Mouse (Mus musculus) hindbrain, embryonic 13.5 days (tissue): ENCODE data around the gene Foxl1. TPM values are rescaled to one million over a fixed set of nuclear protein-coding genes. Genes with fewer than 3 reads are reported as not detected.
"Not testable (repeated sequence)": the region's sequence is repeated elsewhere in the genome, so short reads cannot be mapped to it uniquely, and the experiment has no call there.

ENCODE experiments used
- ATAC-seq: fragments of 200-750 bp; cut with Nextera tagmentation; 2 replicates; pipeline ENCODE4 v1.8.0; 2017; ENCODE audit warnings: moderate TSS enrichment; ENCODE audit not compliant: low FRiP score
- H3K27ac ChIP-seq: fragments of 300-500 bp; sonication (generic); 2 replicates; pipeline ENCODE4 v1.5.1; 2015; ENCODE audit warnings: inconsistent platforms, mild to moderate bottlenecking, moderate library complexity
- H3K27me3 ChIP-seq: fragments of 300-500 bp; sonication (generic); 2 replicates; pipeline ENCODE4 v1.6.1; 2015; ENCODE audit warnings: mild to moderate bottlenecking, inconsistent platforms
- H3K36me3 ChIP-seq: fragments of 300-500 bp; sonication (generic); 2 replicates; pipeline ENCODE4 v1.6.1; 2015; ENCODE audit warnings: mild to moderate bottlenecking, inconsistent platforms
- H3K4me1 ChIP-seq: fragments of 300-500 bp; sonication (generic); replicated peaks from 2 replicates; pipeline ENCODE4 v1.6.1; 2015; ENCODE audit warnings: inconsistent platforms
- H3K4me2 ChIP-seq: fragments of 300-500 bp; sonication (generic); 2 replicates; pipeline ENCODE4 v1.6.1; 2015; ENCODE audit warnings: inconsistent platforms, mild to moderate bottlenecking, moderate library complexity
- H3K4me3 ChIP-seq: fragments of 300-500 bp; sonication (generic); 2 replicates; pipeline ENCODE4 v1.5.1; 2015; ENCODE audit warnings: mild to moderate bottlenecking, inconsistent platforms
- H3K9ac ChIP-seq: fragments of 300-500 bp; sonication (generic); 2 replicates; pipeline ENCODE4 v1.6.1; 2015; ENCODE audit warnings: mild to moderate bottlenecking, inconsistent platforms
- H3K9me3 ChIP-seq: fragments of 300-500 bp; sonication (generic); 2 replicates; pipeline ENCODE4 v1.6.1; 2016; ENCODE audit warnings: inconsistent platforms
- WGBS: fragments of 180-500 bp; shearing (Covaris S2); methylation state at CpG from one replicate; pipeline ENCODE4 v1.1.7; 2015; 5-methylcytosine and 5-hydroxymethylcytosine counted together
- polyA plus RNA-seq: library from polyadenylated mRNA; unstranded; fragments of >200 nt; fragmentation: Nextera tagmentation; extraction: Ambion mirVana; gene quantifications from 2 replicates; pipeline ENCODE4 v1.2.1, GENCODE M21; 2015

Foxl1 gene
- polyA plus RNA-seq, 1 experiment from 2014 or later = 0.16 TPM

GRCm38 (mm10) chr8:121130522-121130921 is 2.8 kb downstream of the Foxl1 start:
- Histone ChIP-seq H3K9me3 (no peaks in the 10 kb centered on the region), H3K27me3 (peaks cover 99% of the 10 kb centered on the region), H3K4me1 (peaks cover 23% of the 10 kb centered on the region), H3K27ac (no peak overlapping the region), H3K4me3 (no peak overlapping the region), H3K4me2 (no peak overlapping the region), H3K9ac (no peak overlapping the region), H3K36me3 (no peaks in the 10 kb centered on the region)
- ATAC-seq = no peak
- WGBS = 33% methylated on average over 5 of the region's 5 CpGs

- Histone ChIP-seq H3K4me3 (no peak overlapping the region), H3K27me3 (peaks cover 78% of the 10 kb centered on the region), H3K36me3 (no peaks in the 10 kb centered on the region), H3K4me2 (no peak overlapping the region), H3K27ac (no peak overlapping the region), H3K9me3 (no peaks in the 10 kb centered on the region), H3K9ac (no peak overlapping the region), H3K4me1 (peaks cover 13% of the 10 kb centered on the region)
- WGBS = 65% methylated on average over 5 of the region's 5 CpGs
- no peak for ATAC-seq
These were observed 5.3 kb downstream of the Foxl1 start for GRCm38 (mm10) chr8:121132961-121133513.

DNA sequence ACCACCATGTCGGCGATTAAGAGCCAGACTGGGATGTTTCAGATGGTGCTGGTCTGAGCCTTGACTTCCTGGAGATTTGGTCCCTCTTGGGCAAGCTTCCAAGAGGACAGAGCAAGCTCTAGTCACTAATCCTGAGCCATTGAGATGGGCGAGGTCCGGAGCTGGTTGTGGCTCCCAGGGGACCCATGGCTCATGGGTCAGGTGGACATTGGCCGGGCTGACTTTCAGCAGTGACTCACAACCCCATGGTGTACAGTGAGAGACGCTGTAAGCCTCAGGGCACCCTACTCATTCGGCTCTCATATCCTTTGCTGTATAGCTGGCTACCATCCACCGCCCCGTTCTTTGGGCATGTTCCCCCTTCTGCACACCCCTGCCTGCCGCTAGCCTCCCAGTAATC is 6.4 kb downstream of the Foxl1 start:
- Histone ChIP-seq H3K9ac (no peak overlapping the region), H3K4me1 (peaks cover 2% of the 10 kb centered on the region; the same call in 1 of the 2 replicates), H3K27me3 (peaks cover 67% of the 10 kb centered on the region), H3K36me3 (no peaks in the 10 kb centered on the region), H3K4me3 (no peak overlapping the region), H3K4me2 (no peak overlapping the region), H3K9me3 (no peaks in the 10 kb centered on the region), H3K27ac (no peak overlapping the region)
- WGBS = 89% methylated on average over 10 of the region's 10 CpGs
- ATAC-seq = no peak

DNA sequence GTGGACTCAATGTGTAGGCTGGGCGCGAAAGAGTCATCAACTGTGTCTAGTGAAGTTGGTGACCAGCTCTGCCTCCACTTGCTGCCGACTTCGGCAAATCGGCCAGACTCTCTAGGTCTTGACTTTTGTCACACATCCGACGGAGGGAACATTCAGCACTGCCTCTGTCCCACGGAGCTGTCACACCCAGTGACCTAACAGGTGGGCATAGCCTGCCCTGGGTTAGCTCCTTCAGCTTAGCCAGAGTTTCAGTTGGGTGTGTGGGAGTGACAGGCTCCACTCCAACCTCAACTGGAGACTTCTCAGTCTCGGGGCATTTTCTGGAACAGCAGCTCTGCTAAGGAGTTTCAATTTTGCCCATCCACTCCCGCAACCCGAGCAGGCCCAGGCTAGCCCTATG is 6.8 kb downstream of the Foxl1 start:
- Histone ChIP-seq H3K27ac (no peak overlapping the region), H3K4me1 (no peaks in the 10 kb centered on the region), H3K4me2 (no peak overlapping the region), H3K9ac (no peak overlapping the region), H3K27me3 (peaks cover 63% of the 10 kb centered on the region), H3K36me3 (no peaks in the 10 kb centered on the region), H3K4me3 (no peak overlapping the region), H3K9me3 (no peaks in the 10 kb centered on the region)
- 87% methylated on average over 11 of the region's 11 CpGs for WGBS
- no peak for ATAC-seq

GRCm38 (mm10) chr8:121136856-121137255 is 9.1 kb downstream of the Foxl1 start:
- Histone ChIP-seq H3K27me3 (peaks cover 44% of the 10 kb centered on the region), H3K27ac (no peak overlapping the region), H3K9ac (no peak overlapping the region), H3K4me2 (no peak overlapping the region), H3K4me1 (no peaks in the 10 kb centered on the region), H3K9me3 (no peaks in the 10 kb centered on the region), H3K4me3 (no peak overlapping the region), H3K36me3 (no peaks in the 10 kb centered on the region)
- no peak for ATAC-seq
- 95% methylated on average over 6 of the region's 6 CpGs for WGBS

- not testable (repeated sequence) for H3K9me3 ChIP-seq, H3K4me2 ChIP-seq, ATAC-seq, H3K36me3 ChIP-seq, H3K9ac ChIP-seq, H3K27ac ChIP-seq, H3K4me1 ChIP-seq, H3K4me3 ChIP-seq
- 80% methylated on average over 5 of the region's 6 CpGs for WGBS
- H3K27me3 ChIP-seq = peaks cover 46% of the 10 kb centered on the region
These were observed 17.9 kb downstream of the Foxl1 start for GRCm38 (mm10) chr8:121145457-121146134.

GRCm38 (mm10) chr8:121148573-121149083 is 20.9 kb downstream of the Foxl1 start:
- Histone ChIP-seq H3K4me3 (no peak overlapping the region), H3K27ac (no peak overlapping the region), H3K9ac (no peak overlapping the region), H3K27me3 (peaks cover 31% of the 10 kb centered on the region), H3K9me3 (no peaks in the 10 kb centered on the region), H3K4me2 (no peak overlapping the region), H3K4me1 (peaks cover 7% of the 10 kb centered on the region; the same call in 1 of the 2 replicates), H3K36me3 (no peaks in the 10 kb centered on the region)
- WGBS = 40% methylated on average over 8 of the region's 8 CpGs
- no peak for ATAC-seq

DNA sequence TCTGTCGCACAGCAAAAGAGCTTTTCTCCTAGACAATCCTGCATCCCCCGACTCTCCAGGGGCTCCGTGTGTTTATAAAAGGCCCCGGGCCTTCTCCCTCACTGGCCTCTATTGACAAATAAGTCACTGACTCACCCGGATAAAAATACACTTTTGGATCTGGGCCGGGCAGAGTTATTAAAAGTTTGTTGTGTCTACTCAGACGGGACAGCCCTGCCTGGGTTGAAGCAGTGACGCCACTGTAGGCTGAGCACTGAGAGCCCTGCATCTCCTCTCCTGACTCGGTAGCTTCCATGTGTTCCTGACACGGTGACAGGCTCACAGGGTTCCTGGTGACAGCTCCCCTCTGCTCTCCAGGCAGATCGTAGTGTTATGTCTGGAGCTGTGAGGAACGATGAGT is 24.7 kb downstream of the Foxl1 start:
- no peak overlapping the region for H3K4me2 ChIP-seq
- H3K27ac ChIP-seq = no peak overlapping the region
- no peaks in the 10 kb centered on the region for H3K9me3 ChIP-seq
- no peaks in the 10 kb centered on the region for H3K36me3 ChIP-seq
- no peak for ATAC-seq
- WGBS = 70% methylated on average over 12 of the region's 12 CpGs
- H3K27me3 ChIP-seq = peaks cover 18% of the 10 kb centered on the region; the same call in 1 of the 2 replicates
- no peak overlapping the region for H3K9ac ChIP-seq
- no peak overlapping the region for H3K4me3 ChIP-seq
- peaks cover 7% of the 10 kb centered on the region; the same call in 1 of the 2 replicates for H3K4me1 ChIP-seq

DNA sequence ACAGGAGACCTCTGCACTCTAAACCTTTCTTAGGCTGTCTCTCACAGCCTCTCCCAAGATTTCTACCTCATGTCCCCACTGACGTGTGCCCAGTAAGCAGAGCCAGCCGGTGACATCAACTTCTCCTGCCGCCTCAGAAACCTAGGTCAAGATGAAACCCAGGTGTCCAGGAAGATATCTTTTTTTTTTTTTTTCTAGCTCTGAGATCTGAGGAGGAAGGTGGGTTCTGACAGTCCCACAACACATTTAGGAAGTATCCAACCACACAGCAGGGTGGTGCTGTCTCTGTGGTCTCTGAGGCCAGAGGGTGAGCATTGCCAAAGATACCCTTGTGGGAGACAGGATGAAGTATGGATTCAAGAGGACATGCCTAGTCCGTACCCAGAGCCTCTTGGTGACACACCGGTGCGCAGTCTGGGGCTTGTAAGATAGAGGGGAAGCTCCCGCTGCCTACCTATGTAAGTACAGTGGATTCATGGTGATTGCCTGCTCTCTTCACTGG is 29.3 kb downstream of the Foxl1 start:
- Histone ChIP-seq H3K4me1 (no peaks in the 10 kb centered on the region), H3K4me3 (no peak overlapping the region), H3K4me2 (no peak overlapping the region), H3K27me3 (peaks cover 19% of the 10 kb centered on the region), H3K9ac (no peak overlapping the region), H3K9me3 (no peaks in the 10 kb centered on the region), H3K27ac (no peak overlapping the region), H3K36me3 (no peaks in the 10 kb centered on the region)
- WGBS = 90% methylated on average over 7 of the region's 7 CpGs
- no peak for ATAC-seq

DNA sequence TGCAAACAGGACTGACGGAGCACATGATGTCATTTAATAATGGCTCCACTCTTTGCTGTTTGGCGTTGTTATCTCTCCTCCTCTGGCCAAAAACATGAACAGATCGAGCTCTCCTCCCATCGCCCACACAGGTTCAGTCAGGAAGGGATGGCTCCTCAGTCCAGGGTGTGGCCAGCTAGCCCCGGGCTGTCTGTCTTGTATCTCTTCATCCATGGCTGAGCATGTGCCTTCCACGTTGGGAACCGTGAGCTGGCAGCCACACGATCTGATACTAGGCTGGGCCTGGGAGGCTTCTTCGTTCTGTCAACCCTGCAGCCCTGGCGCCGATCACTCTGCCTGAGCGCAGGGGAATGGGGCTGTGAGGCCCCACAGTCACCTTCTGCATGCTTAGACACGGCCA is 31.1 kb downstream of the Foxl1 start:
- no peak for ATAC-seq
- H3K9ac ChIP-seq = no peak overlapping the region
- no peaks in the 10 kb centered on the region for H3K36me3 ChIP-seq
- peaks cover 2% of the 10 kb centered on the region; the same call in 1 of the 2 replicates for H3K4me1 ChIP-seq
- 79% methylated on average over 13 of the region's 13 CpGs for WGBS
- no peaks in the 10 kb centered on the region for H3K9me3 ChIP-seq
- no peak overlapping the region for H3K4me2 ChIP-seq
- H3K27ac ChIP-seq = no peak overlapping the region
- peaks cover 17% of the 10 kb centered on the region for H3K27me3 ChIP-seq
- no peak overlapping the region for H3K4me3 ChIP-seq

GRCm38 (mm10) chr8:121161437-121161836 is 33.7 kb downstream of the Foxl1 start:
- H3K9ac ChIP-seq = no peak overlapping the region
- H3K36me3 ChIP-seq = no peaks in the 10 kb centered on the region
- no peak overlapping the region for H3K4me3 ChIP-seq
- no peak overlapping the region for H3K27ac ChIP-seq
- ATAC-seq = no peak
- H3K4me1 ChIP-seq = peaks cover 10% of the 10 kb centered on the region; the same call in 1 of the 2 replicates
- H3K4me2 ChIP-seq = no peak overlapping the region
- H3K9me3 ChIP-seq = no peaks in the 10 kb centered on the region
- peaks cover 23% of the 10 kb centered on the region for H3K27me3 ChIP-seq
- WGBS = 92% methylated on average over 5 of the region's 5 CpGs

DNA sequence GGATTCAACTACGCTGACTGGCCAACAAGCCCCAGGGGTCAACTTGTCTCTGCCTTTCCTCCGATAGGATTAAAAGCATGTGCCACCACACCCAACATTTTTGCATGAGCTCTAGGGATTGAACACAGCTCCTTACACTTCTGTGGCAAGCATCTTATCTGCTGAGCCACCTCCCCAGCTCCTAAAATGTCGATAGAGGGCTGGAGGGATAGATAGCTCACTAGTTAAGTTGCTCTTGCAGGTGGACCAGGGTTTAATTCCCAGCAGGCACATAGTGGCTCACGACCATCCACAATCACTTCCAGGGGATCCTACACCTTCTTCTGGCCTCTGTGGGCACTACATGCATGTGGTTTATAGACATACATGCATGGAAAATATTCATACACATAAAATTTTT is 34.7 kb downstream of the Foxl1 start:
- ATAC-seq = no peak
- Histone ChIP-seq H3K4me3 (no peak overlapping the region), H3K9me3 (no peaks in the 10 kb centered on the region), H3K4me2 (no peak overlapping the region), H3K27me3 (peaks cover 23% of the 10 kb centered on the region), H3K4me1 (peaks cover 10% of the 10 kb centered on the region; the same call in 1 of the 2 replicates), H3K36me3 (no peaks in the 10 kb centered on the region), H3K27ac (no peak overlapping the region), H3K9ac (no peak overlapping the region)
- 81% methylated on average over 4 of the region's 4 CpGs for WGBS
